Mouse (Mus musculus) midbrain, embryonic 12.5 days (tissue): ENCODE results near the gene Shank2. TPM values are rescaled to one million over a fixed set of nuclear protein-coding genes. Genes with fewer than 3 reads are reported as not detected.

Experiments
- ATAC-seq: fragments of 200-750 bp; cut with Nextera tagmentation; 2 replicates; pipeline ENCODE4 v1.8.0; 2017; ENCODE audit warnings: low read depth, moderate TSS enrichment, moderate library complexity; ENCODE audit not compliant: low FRiP score
- H3K27ac ChIP-seq: fragments of 300-500 bp; sonication (generic); replicated peaks from 2 replicates; pipeline ENCODE4 v1.5.1; 2016; ENCODE audit warnings: mild to moderate bottlenecking
- H3K27me3 ChIP-seq: fragments of 300-500 bp; sonication (generic); 2 replicates; pipeline ENCODE4 v1.6.1; 2016; ENCODE audit warnings: mild to moderate bottlenecking
- H3K36me3 ChIP-seq: fragments of 300-500 bp; sonication (generic); 2 replicates; pipeline ENCODE4 v1.6.1; 2016
- H3K4me1 ChIP-seq: fragments of 300-500 bp; sonication (generic); 2 replicates; pipeline ENCODE4 v1.6.1; 2016
- H3K4me2 ChIP-seq: fragments of 300-500 bp; sonication (generic); replicated peaks from 2 replicates; pipeline ENCODE4 v1.6.1; 2016; ENCODE audit warnings: mild to moderate bottlenecking, moderate library complexity
- H3K4me3 ChIP-seq: fragments of 300-500 bp; sonication (generic); 2 replicates; pipeline ENCODE4 v1.5.1; 2016; ENCODE audit warnings: mild to moderate bottlenecking
- H3K9ac ChIP-seq: fragments of 300-500 bp; sonication (generic); replicated peaks from 2 replicates; pipeline ENCODE4 v1.6.1; 2016; ENCODE audit warnings: mild to moderate bottlenecking, moderate library complexity
- H3K9me3 ChIP-seq: fragments of 300-500 bp; sonication (generic); 2 replicates; pipeline ENCODE4 v1.6.1; 2016; ENCODE audit warnings: mild to moderate bottlenecking
- WGBS: fragments of 180-500 bp; shearing (Covaris S2); methylation state at CpG from one replicate; pipeline ENCODE4 v1.1.7; 2016; 5-methylcytosine and 5-hydroxymethylcytosine counted together
- polyA plus RNA-seq: library from polyadenylated mRNA; unstranded; fragments of >200 nt; fragmentation: Nextera tagmentation; extraction: Ambion mirVana; gene quantifications from 2 replicates; pipeline ENCODE4 v1.2.1, GENCODE M21; 2016

Shank2 gene
- polyA plus RNA-seq, 1 experiment from 2014 or later: 2.8 TPM

- WGBS: 87% methylated on average over 6 of the region's 6 CpGs
- Histone ChIP-seq H3K9me3 (no peaks in the 10 kb centered on the region), H3K9ac (no peak overlapping the region), H3K27ac (no peak overlapping the region), H3K4me3 (no peak overlapping the region), H3K27me3 (peaks cover 4% of the 10 kb centered on the region; the same call in 1 of the 2 replicates), H3K4me2 (no peak overlapping the region), H3K36me3 (no peaks in the 10 kb centered on the region), H3K4me1 (no peaks in the 10 kb centered on the region)
- ATAC-seq: no peak
Measured at GRCm38 (mm10) chr7:144207100-144207499, 205.4 kb downstream of the Shank2 start.

- WGBS: 27% methylated on average over 7 of the region's 7 CpGs
- H3K9me3 ChIP-seq: no peaks in the 10 kb centered on the region
- no peak overlapping the region for H3K4me3 ChIP-seq
- ATAC-seq: no peak
- H3K4me2 ChIP-seq: no peak overlapping the region
- no peaks in the 10 kb centered on the region for H3K36me3 ChIP-seq
- no peak overlapping the region for H3K27ac ChIP-seq
- no peak overlapping the region for H3K9ac ChIP-seq
- no peaks in the 10 kb centered on the region for H3K4me1 ChIP-seq
- H3K27me3 ChIP-seq: peaks cover 4% of the 10 kb centered on the region; the same call in 1 of the 2 replicates
Measured at GRCm38 (mm10) chr7:144207849-144208248, 206.1 kb downstream of the Shank2 start.

- Histone ChIP-seq H3K36me3 (no peaks in the 10 kb centered on the region), H3K4me1 (no peaks in the 10 kb centered on the region), H3K27me3 (peaks cover 4% of the 10 kb centered on the region; the same call in 1 of the 2 replicates), H3K27ac (no peak overlapping the region), H3K4me3 (no peak overlapping the region), H3K9me3 (no peaks in the 10 kb centered on the region), H3K9ac (no peak overlapping the region), H3K4me2 (no peak overlapping the region)
- ATAC-seq: no peak
- 76% methylated on average over 1 of the region's 1 CpGs for WGBS
Measured at GRCm38 (mm10) chr7:144208628-144209027, 206.9 kb downstream of the Shank2 start.

GRCm38 (mm10) chr7:144210526-144210925 is 208.8 kb downstream of the Shank2 start:
- no peaks in the 10 kb centered on the region for H3K4me1 ChIP-seq
- no peaks in the 10 kb centered on the region for H3K36me3 ChIP-seq
- H3K9ac ChIP-seq: no peak overlapping the region
- H3K4me3 ChIP-seq: no peak overlapping the region
- no peak for ATAC-seq
- no peaks in the 10 kb centered on the region for H3K9me3 ChIP-seq
- no peak overlapping the region for H3K4me2 ChIP-seq
- H3K27me3 ChIP-seq: peaks cover 4% of the 10 kb centered on the region; the same call in 1 of the 2 replicates
- no peak overlapping the region for H3K27ac ChIP-seq
- WGBS: 91% methylated on average over 9 of the region's 9 CpGs

- peaks cover 4% of the 10 kb centered on the region; the same call in 1 of the 2 replicates for H3K27me3 ChIP-seq
- H3K9ac ChIP-seq: no peak overlapping the region
- H3K27ac ChIP-seq: no peak overlapping the region
- H3K9me3 ChIP-seq: no peaks in the 10 kb centered on the region
- no peaks in the 10 kb centered on the region for H3K4me1 ChIP-seq
- no peak overlapping the region for H3K4me2 ChIP-seq
- no peak for ATAC-seq
- no peaks in the 10 kb centered on the region for H3K36me3 ChIP-seq
- no peak overlapping the region for H3K4me3 ChIP-seq
Measured at GRCm38 (mm10) chr7:144212694-144213093, 211.0 kb downstream of the Shank2 start.

- 1% methylated on average over 3 of the region's 3 CpGs for WGBS
- H3K4me1 ChIP-seq: no peaks in the 10 kb centered on the region
- peak; percentile 27; the same call in 1 of the 2 replicates for ATAC-seq
- H3K9ac ChIP-seq: no peak overlapping the region
- H3K4me3 ChIP-seq: no peak overlapping the region
- no peak overlapping the region for H3K4me2 ChIP-seq
- no peaks in the 10 kb centered on the region; the same call in 1 of the 2 replicates for H3K27me3 ChIP-seq
- no peak overlapping the region for H3K27ac ChIP-seq
- no peaks in the 10 kb centered on the region for H3K36me3 ChIP-seq
- H3K9me3 ChIP-seq: no peaks in the 10 kb centered on the region
Measured at GRCm38 (mm10) chr7:144217192-144217591, 215.5 kb downstream of the Shank2 start.

GRCm38 (mm10) chr7:144228683-144229082 is 227.0 kb downstream of the Shank2 start:
- H3K4me1 ChIP-seq: peaks cover 20% of the 10 kb centered on the region
- H3K27me3 ChIP-seq: 0 out of 2 replicates have a peak, but pooled peaks cover 3% of the 10 kb centered on the region
- no peak overlapping the region for H3K9ac ChIP-seq
- no peak overlapping the region for H3K4me3 ChIP-seq
- 88% methylated on average over 5 of the region's 5 CpGs for WGBS
- no peaks in the 10 kb centered on the region for H3K36me3 ChIP-seq
- no peak overlapping the region for H3K4me2 ChIP-seq
- no peaks in the 10 kb centered on the region for H3K9me3 ChIP-seq
- ATAC-seq: no peak
- no peak overlapping the region for H3K27ac ChIP-seq

DNA sequence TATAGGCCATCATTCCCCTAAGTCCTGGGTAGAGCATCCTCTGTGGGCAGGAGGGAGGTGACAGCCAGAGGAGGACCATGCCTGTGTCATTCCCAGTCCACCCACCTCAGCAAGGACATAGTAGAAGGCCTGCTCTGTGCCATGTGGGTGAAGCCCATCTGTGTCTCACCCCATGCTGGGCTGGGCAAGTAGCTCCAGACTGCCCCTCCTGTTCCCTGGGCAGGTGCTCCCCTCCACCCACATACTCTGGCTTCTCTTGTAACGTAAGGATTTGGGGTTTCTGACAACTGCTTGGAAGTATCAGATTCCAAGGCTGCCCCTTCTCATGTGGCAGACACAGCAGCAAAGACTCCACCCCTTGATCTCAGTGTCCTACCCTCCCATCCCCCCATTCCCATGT is 227.7 kb downstream of the Shank2 start:
- ATAC-seq: no peak
- Histone ChIP-seq H3K9me3 (no peaks in the 10 kb centered on the region), H3K36me3 (no peaks in the 10 kb centered on the region), H3K27ac (no peak overlapping the region), H3K27me3 (0 out of 2 replicates have a peak, but pooled peaks cover under 1% of the 10 kb centered on the region), H3K4me2 (no peak overlapping the region), H3K9ac (no peak overlapping the region), H3K4me3 (no peak overlapping the region), H3K4me1 (peaks cover 20% of the 10 kb centered on the region)
- WGBS: 28% methylated on average over 1 of the region's 1 CpGs

DNA sequence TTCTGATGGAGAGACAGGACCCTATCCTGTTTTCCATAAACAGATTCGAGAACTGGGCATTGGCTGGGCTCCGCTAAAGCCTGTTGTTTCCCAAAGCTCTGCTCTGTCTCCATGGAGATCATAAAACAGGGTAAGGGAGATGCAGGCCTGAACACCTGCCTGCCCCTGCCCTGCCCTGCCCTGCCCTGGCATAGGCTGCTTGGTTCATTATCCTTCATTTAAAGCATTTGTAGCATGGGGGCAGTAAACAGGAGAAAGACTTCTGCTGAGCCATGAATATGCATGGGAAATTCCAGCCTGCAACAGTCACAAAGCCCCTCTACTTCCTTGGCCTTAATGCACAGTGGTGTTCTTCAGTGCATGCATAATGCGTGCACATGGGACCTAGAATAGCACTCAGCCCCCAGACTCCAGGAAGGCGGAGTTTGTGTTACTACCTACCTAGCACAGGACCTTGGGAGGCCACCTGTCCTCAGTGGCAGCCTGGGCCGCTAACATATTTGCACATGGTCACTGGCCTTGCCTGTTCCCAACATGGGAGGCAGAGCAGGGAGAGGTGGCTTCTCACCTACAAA is 230.5 kb downstream of the Shank2 start:
- no peak overlapping the region for H3K9ac ChIP-seq
- no peak overlapping the region; the same call in 1 of the 2 replicates for H3K27ac ChIP-seq
- H3K36me3 ChIP-seq: no peaks in the 10 kb centered on the region
- H3K4me2 ChIP-seq: no peak overlapping the region
- H3K4me1 ChIP-seq: peaks cover 20% of the 10 kb centered on the region
- WGBS: 44% methylated on average over 5 of the region's 5 CpGs
- no peak overlapping the region for H3K4me3 ChIP-seq
- no peaks in the 10 kb centered on the region for H3K9me3 ChIP-seq
- H3K27me3 ChIP-seq: no peaks in the 10 kb centered on the region
- peak; percentile 61; the same call in 1 of the 2 replicates for ATAC-seq

DNA sequence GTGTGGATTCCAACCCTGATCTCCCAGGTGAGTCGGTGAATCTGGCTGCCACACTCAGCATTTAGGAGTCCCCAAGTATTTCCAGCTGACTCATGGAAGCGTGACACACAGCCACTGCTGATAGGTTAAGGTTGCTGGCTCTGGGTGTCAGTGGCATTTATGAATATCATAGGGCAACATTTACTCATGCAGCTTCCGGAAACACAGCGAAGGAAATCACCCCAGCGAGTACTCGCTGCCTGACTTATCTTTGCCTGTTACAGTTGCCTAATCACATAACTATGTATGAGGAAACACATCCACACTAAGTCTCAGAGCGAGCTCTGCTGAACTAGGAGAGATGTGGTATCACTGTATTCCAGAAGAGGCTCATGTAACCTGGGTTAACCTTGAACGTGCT is 231.8 kb downstream of the Shank2 start:
- Histone ChIP-seq H3K4me2 (no peak overlapping the region), H3K4me1 (peaks cover 31% of the 10 kb centered on the region), H3K27me3 (no peaks in the 10 kb centered on the region), H3K36me3 (no peaks in the 10 kb centered on the region), H3K27ac (no peak overlapping the region), H3K9ac (no peak overlapping the region), H3K9me3 (no peaks in the 10 kb centered on the region), H3K4me3 (no peak overlapping the region)
- no peak for ATAC-seq
- 90% methylated on average over 8 of the region's 8 CpGs for WGBS

DNA sequence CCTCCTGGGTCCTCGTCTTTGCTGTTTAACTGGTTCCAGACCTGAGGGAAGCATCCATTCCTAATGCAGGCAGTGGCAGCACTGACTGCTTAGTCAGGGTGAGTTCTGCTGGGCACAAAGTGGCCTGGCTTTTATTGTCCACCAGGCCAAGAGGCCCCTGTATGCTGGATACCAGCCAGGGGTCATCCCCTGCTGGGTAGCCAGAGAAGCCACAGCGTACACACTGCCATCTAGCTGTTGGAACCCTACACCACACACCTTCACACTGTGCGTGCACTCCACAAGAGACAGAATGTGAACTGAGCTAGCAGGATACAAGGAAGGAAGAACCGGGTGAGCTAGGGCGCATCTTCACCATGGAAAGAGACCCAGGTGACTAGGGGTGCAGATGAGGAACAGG is 233.1 kb downstream of the Shank2 start:
- Histone ChIP-seq H3K4me3 (no peak overlapping the region), H3K27ac (no peak overlapping the region), H3K36me3 (no peaks in the 10 kb centered on the region), H3K9me3 (no peaks in the 10 kb centered on the region), H3K27me3 (no peaks in the 10 kb centered on the region), H3K4me2 (no peak overlapping the region), H3K4me1 (peaks cover 44% of the 10 kb centered on the region), H3K9ac (no peak overlapping the region)
- 61% methylated on average over 5 of the region's 5 CpGs for WGBS
- no peak for ATAC-seq

DNA sequence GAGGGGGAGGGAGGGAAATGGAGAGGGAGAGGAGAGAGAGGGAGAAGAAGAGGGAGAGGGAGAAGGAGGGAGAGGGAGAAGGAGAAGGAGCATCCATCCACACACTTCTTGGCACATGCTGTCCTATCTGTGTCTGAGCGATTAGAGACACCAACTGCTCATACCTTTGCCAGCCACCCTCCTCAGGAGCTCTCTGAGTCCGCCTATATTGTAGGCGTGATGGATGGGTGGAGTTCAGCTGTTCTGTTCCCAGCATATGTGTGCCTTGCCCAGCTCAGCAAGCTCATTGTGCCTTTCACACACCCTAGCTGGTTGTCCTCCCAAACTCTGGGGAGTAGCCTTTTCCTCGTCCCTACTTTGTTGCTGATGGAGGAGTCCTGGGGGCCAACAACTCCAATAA is 233.8 kb downstream of the Shank2 start:
- 91% methylated on average over 4 of the region's 4 CpGs for WGBS
- Histone ChIP-seq H3K9ac (no peak overlapping the region), H3K27me3 (no peaks in the 10 kb centered on the region), H3K36me3 (no peaks in the 10 kb centered on the region), H3K4me1 (peaks cover 52% of the 10 kb centered on the region), H3K4me3 (no peak overlapping the region), H3K27ac (no peak overlapping the region), H3K4me2 (no peak overlapping the region), H3K9me3 (no peaks in the 10 kb centered on the region)
- ATAC-seq: no peak

DNA sequence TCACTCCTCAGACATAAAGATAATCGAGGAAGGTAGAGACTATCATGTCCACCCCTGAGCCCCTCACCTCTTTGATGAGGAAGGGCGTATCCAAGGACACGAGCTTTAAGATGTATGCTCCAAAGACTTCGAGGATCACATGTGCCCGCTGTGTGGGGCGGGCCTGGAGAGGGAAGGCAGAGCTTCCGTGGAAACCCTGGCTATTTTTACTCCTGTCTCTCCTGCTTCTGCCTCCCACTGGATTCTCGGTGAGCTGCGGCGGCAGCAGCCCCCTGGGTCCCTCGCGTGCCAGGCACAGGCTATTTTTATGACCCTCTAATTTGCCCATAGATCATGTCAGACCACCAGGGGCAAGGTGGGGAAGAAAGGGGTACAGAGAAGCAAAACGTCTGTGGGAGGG is 235.1 kb downstream of the Shank2 start:
- no peak overlapping the region for H3K9ac ChIP-seq
- no peaks in the 10 kb centered on the region for H3K36me3 ChIP-seq
- 83% methylated on average over 13 of the region's 13 CpGs for WGBS
- H3K27me3 ChIP-seq: peaks cover 6% of the 10 kb centered on the region
- H3K4me3 ChIP-seq: no peak overlapping the region
- no peak overlapping the region for H3K27ac ChIP-seq
- H3K4me1 ChIP-seq: peaks cover 44% of the 10 kb centered on the region
- no peak overlapping the region for H3K4me2 ChIP-seq
- ATAC-seq: no peak
- no peaks in the 10 kb centered on the region for H3K9me3 ChIP-seq
